Mouse (Mus musculus) adrenal gland, postnatal 36 days (tissue): ENCODE measurements around the gene Fgf14. TPM values are rescaled to one million over a fixed set of nuclear protein-coding genes. Genes with fewer than 3 reads are reported as not detected.
"Not testable (repeated sequence)": the region's sequence is repeated elsewhere in the genome, so short reads cannot be mapped to it uniquely, and the experiment has no call there.

Source experiments
- DNase-seq, 2 experiments: peaks; one replicate each; pipeline ENCODE4 v3.0.0; 2021; ENCODE audit warnings: mixed read lengths in 1 of 2
- long read RNA-seq, 2 experiments: library from polyadenylated mRNA; stranded (forward); transcript quantifications; one replicate each; pipeline ENCODE4 v2.0.0; 2021; ENCODE audit warnings: borderline sequencing depth in 2 of 2
- total RNA-seq, 2 experiments: library from RNA; stranded (reverse); gene quantifications; 2 replicates each; pipeline ENCODE4 v1.2.3; 2021

Gene Fgf14
- total RNA-seq, result under 1 TPM; 0.49 to 0.76 TPM
- long read RNA-seq, experiment 1, partial matches to known transcripts, result 0 of 1 reads
- long read RNA-seq, experiment 1, other reads (novel, unspliced or antisense), result 0 of 1 reads
- long read RNA-seq, experiment 2, partial matches to known transcripts, result 0 of 1 reads
- long read RNA-seq, experiment 2, other reads (novel, unspliced or antisense), result 1 of 1 reads

- DNase-seq, result no peak
Measured at GRCm38 (mm10) chr14:124676506-124677177, at the start of gene Fgf14. Fgf14 (minus strand) TSS chr14:124677127.

DNA sequence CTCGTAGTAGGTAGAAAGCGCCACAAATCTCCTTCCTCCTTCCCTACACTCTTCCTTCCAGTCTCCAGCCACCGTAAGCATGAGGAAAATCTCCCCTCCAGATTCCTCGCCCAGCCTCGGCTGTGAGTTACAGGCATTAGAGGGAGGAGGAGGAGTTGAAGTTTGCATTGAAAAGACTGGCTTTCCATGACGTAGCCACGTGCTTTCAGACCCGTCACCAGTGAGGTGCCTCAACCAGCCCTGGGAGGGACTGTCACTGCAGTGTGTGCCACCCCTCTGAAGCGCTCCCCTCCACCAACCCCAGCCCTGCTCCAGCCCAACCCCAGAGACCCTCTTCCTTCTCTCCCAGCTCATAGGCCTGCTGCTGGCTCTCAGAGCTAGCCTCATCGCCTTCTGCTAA is 452 bp upstream of the Fgf14 start:
- DNase-seq, result peak in 1 of 2 experiments; percentile 1

DNA sequence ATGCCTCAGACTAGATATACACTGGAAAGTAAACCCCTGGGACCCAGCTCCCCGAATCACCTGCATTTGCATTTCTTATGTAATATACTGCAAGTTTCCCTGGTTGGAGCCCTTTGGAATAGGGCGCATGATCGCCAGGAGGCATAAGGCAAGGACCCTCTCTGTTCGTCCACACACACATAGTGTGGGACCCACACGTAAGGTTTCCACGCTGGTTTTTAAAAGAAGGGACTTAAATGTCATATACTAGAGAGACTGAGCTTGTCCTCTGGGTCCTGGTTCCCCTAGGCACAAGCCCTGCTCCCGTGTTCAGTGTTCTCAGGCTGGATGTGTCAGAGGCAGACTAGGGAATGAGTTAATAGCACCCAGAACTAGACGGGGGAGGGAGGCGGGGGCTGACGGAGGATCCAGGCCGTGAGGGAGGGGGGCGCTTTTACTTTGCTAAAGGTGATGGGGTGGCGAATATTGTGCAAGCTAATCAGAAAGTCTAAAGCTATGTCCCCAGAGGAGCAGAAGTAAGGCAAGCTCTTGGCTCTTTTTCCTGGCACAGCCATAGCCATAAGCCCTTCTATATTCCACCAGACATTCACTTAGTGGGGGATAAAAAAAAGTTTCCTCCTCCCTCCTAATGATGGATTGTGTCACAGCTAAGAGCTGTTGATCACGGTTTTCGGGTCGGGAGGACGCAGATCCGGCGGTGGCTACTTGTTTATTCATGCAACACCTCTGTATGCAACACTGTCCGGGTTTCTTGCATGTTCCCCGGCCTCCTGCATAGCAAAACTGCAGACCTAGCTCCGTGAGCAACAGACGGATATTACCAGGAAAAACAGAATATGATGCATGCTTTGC is 1.0 kb downstream of the Fgf14 start:
- DNase-seq, result peak; percentile 2 to 15

DNA sequence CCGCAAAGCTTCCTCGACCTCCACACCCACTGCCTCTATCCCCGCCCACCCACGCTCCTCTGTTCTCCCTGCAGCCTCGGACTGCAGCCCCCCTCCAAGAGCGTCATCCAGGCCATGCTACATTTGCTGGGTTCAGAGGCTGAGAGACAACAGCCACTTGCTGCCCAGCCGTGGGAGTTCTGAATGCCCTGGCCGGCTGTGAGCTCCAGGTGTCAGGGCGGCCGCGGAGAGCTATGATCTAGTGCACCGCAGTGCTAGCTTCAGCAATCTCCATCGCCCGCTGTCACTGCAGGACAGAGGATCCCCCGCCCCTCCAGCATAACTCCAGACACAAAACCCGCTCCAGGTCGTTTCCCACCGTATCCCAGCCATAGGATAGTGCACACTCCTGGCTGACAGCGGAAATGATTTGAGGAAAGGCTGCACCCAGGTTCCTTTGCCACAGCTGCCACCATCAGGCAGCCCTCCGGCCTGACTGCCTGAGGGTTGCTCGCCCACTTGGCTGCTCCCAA is 1.7 kb downstream of the Fgf14 start:
- peak in 1 of 2 experiments; percentile 1 for DNase-seq

GRCm38 (mm10) chr14:124674536-124675141 is 2.3 kb downstream of the Fgf14 start:
- no peak for DNase-seq

DNA sequence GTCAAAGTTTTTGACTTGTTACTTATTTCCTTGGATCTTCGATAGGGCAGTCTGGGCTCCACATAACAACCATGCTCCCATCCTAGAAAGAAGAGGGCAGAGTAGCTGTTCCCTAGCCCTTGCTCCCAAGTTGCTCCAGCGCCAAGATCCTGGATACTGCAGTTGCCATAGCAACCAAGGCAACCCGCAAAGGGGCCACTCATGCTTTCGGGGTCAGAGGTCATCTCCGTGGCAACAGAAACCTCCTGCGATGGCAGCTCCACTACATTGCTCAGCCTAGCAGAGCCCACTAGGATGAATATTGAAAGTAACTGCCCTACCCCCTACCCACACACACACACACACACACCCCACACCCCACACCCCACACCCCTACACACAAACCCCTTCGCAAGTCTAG is 7.2 kb downstream of the Fgf14 start:
- DNase-seq, result peak in 1 of 2 experiments; percentile 8

DNA sequence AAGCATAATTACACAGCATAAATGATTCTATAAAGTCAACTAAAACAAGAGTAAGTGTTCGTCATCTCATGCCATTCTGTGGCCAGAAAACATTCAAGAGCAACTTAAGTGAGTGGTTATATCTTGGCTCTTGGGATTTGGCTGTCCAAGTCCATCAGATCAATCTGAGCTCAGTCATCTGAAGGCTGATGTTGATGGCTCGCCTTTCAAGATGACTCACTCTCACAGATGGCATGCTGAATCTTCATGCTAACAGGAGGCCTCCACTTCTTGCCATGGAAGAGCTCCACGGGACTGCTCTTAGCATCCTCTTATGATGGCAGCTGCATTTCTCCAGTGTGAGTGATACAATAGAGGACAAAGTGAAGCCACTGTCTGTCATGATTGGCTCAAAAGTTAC is 34.1 kb downstream of the Fgf14 start:
- DNase-seq, result no peak

DNA sequence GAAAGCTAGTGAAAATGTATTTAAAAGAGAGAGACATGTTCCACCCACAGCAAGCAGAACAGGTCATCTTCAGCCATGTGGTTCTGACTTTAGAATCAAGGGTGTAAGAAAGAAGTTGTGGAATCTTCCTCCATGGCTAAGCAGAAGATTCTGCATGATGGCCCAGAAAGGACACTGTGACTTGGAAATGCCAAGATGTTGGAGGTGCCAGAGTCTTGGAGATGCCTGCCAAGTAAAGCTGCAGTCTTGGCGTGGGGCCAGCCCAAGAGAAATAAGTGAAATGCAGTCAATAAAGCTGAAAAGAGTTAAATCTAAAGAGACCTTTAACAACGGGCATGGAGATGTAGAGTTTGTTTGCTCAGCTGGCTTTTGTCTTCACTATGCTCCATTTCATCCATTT is 42.0 kb downstream of the Fgf14 start:
- DNase-seq, result peak in 1 of 2 experiments; percentile 9

- DNase-seq, result no peak
Measured at GRCm38 (mm10) chr14:124613473-124613872, 63.5 kb downstream of the Fgf14 start.

DNA sequence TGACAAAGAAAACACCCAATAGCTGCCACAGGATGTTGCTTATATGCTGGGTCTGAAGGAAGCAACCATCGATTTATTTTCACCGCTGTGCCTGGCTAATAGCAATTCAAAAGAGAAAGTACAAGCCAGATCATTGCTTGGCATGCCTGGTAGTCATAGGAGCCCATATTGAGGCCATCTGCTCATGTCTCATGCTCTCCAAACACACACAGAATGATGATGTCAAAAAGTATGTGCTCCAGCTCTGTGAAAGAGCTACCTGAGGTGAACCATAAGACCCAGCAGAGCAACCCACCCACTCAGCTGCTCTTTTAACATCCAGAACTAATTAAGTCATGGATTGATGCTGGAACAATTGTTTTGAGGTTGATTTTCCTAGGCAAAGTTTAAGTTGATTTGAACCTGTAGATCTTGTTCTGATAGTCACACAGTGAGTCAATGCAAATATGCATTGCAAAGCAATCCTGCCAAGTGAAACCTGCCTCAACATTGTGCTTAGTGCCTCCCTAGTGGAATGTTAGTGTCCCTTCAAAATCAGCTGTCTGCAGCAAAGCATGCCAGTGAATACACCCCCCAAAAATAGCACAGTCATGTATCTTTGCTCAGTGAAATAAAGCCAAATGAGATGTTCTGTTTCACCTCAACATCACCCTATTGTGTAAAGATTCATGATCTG is 70.8 kb downstream of the Fgf14 start:
- DNase-seq, result no peak

- no peak for DNase-seq
Measured at GRCm38 (mm10) chr14:124605031-124605743, 71.7 kb downstream of the Fgf14 start.

DNA sequence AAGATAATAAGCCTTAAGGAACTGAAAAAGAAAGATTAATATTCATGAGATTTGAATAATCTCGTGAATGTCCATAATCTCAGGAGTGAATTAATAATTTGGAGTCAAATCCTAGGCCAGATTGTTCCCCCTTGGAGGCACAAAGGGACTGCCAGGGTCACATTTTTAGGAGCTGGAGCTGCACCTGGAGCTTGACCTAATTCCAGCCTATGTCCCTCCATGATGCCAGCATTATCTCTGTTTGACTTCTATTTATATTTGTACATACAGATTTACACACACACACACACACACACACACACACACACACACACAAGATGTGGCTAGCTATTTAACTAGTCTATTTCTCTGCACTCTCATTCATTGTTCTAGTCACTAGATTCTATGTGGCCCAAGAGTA is 100.4 kb downstream of the Fgf14 start:
- DNase-seq, result no peak

- no peak for DNase-seq
Measured at GRCm38 (mm10) chr14:124575130-124575885, 101.6 kb downstream of the Fgf14 start.

- DNase-seq, result no peak
Measured at GRCm38 (mm10) chr14:124566445-124566844, 110.5 kb downstream of the Fgf14 start.

- no peak for DNase-seq
Measured at GRCm38 (mm10) chr14:124561544-124561943, 115.4 kb downstream of the Fgf14 start.

DNA sequence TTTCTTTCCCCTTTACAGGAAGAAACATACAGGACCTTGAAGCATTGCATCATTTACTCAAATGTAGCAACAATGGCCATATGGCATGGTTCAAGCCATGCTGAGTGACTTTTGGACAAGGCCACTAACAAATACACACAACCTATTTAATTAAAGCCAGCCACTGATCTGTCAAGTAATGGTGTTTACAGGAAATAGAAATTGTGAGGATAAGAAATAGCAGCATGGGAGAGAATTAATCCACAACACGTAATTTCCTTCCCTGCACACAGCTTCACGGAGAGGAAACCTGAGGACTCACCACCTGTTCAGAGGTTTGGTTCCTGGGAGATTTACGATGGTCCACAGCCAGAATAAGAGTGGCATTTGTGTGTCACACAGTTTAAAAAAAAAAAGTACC is 140.8 kb downstream of the Fgf14 start:
- DNase-seq, result no peak

DNA sequence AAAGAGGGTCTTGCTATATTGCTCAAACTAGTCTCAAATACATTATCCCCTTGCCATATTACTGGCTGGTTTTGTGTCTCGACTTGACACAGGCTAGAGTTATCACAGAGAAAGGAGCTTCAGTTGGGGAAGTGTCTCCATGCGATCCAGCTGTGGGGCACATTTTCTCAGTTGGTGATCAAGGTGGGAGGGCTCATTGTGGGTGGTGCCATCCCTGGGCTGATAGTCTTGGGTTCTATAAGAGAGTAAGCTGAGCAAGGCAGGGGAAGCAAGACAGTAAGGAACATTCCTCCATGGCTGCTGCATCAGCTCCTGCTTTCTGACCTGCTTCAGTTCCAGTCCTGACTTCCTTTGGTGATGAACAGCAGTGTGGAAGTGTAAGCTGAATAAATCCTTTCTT is 141.6 kb downstream of the Fgf14 start:
- not testable (repeated sequence) for DNase-seq

GRCm38 (mm10) chr14:124532051-124532450 is 144.9 kb downstream of the Fgf14 start:
- no peak for DNase-seq

DNA sequence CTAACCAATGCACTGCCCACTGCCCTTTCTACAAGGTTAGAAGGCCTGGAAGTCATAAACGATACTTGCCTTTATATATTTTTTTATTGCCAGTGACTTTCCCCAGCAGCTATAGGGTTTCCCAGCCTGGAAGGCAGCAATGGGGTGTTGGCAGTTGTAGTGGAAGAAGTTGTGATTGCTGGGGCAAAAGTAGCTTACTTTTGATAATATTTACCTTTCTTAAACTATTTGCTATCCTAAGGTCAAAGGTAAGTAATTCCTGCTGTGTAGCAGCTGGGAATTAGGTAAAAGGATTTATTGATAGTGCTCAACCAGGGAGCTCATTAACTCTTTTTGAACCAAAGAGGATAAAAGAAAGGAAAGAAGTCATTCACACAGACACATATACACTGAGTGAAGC is 164.9 kb downstream of the Fgf14 start:
- DNase-seq, result no peak

- DNase-seq, result no peak
Measured at GRCm38 (mm10) chr14:124488971-124489370, 188.0 kb downstream of the Fgf14 start.
